Comparison of ENCODE assay signal across 25 mouse cellular contexts in the genomic region with DNA sequence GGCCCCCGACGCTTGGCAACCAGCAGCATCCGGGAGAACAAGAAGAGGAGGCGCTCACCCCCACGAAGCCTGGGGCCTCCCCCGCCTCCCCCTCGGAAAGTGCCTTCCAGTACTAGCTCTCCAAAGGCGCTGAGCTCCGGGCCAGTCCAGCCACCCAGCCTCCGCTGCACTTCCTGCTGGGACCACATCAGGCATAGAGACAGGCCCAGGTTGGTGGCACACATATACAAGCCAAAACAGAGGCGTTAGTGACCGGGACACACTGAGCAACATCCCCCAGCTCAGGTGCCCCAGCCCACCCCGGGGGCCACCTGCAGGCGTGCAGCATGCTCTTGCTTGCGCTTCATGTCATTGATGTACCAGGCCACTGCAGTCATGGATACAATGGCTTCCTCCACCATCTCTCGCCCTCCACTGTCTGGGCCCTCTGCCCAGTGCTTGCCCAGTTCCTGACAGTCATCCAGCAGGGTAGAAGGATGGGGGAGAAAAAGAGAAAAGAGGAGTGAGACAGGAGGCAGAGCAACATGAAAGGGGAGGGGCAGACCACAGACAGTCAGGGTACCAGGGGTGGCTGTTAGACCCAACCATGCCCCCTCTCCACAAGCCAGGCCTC. TPM values are rescaled to one million over a fixed set of nuclear protein-coding genes. Genes with fewer than 3 reads are reported as not detected.
DNase-seq lines count a peak whose midpoint lies in the region; ATAC-seq lines count a peak whose summit lies in the region.
"Had no signal": no experiment of that assay in that cellular context is flagged by ENCODE, and none has a peak within 500 bp of the region (broad histone marks: within the 10 kb centered on the region; RNA-seq: fewer than 3 reads in every experiment).

No protein-coding gene starts in this region.

- WGBS in forebrain, embryonic 15.5 days, result 90% methylated on average over 16 of the region's 16 CpGs
- 91% methylated on average over 16 of the region's 16 CpGs for WGBS in forebrain, embryonic 11.5 days
- WGBS in neural tube, embryonic 12.5 days, result 92% methylated on average over 16 of the region's 16 CpGs
- WGBS in neural tube, embryonic 15.5 days, result 90% methylated on average over 16 of the region's 16 CpGs

- no peak overlapping the region for H3K4me2 ChIP-seq in forebrain, embryonic 15.5 days (replicated peaks)
- H3K4me2 ChIP-seq in forebrain, embryonic 11.5 days (ENCODE audit: low read depth, low read length, severe bottlenecking), result no peak overlapping the region
- H3K4me2 ChIP-seq in neural tube, embryonic 12.5 days (replicated peaks), result no peak overlapping the region
- H3K4me2 ChIP-seq in neural tube, embryonic 15.5 days, result no peak overlapping the region
- H3K4me2 ChIP-seq: embryonic facial prominence, embryonic 12.5 days; liver, embryonic 15.5 days; lung, embryonic 15.5 days had no signal

- 0 out of 2 replicates have a peak overlapping the region, but pooled peaks have one; percentile 7 for H3K9ac ChIP-seq in forebrain, embryonic 15.5 days (replicated peaks)
- H3K9ac ChIP-seq in forebrain, embryonic 11.5 days (ENCODE audit: low read length), result no peak overlapping the region
- peak overlapping the region; percentile 17; the same call in 1 of the 2 replicates for H3K9ac ChIP-seq in neural tube, embryonic 12.5 days
- no peak overlapping the region for H3K9ac ChIP-seq in neural tube, embryonic 15.5 days (replicated peaks)
- H3K9ac ChIP-seq: embryonic facial prominence, embryonic 12.5 days; liver, embryonic 15.5 days; lung, embryonic 15.5 days had no signal

- H3K4me3 ChIP-seq in forebrain, embryonic 15.5 days, result no peak overlapping the region
- H3K4me3 ChIP-seq in forebrain, embryonic 11.5 days (ENCODE audit: low read depth, low read length), result no peak overlapping the region
- no peak overlapping the region for H3K4me3 ChIP-seq in neural tube, embryonic 12.5 days
- no peak overlapping the region for H3K4me3 ChIP-seq in neural tube, embryonic 15.5 days (replicated peaks)
- H3K4me3 ChIP-seq: embryonic facial prominence, embryonic 12.5 days; erythroblast, embryonic 14.5 days; liver, embryonic 15.5 days; lung, embryonic 15.5 days had no signal

- H3K27ac ChIP-seq in forebrain, embryonic 15.5 days (replicated peaks), result no peak overlapping the region
- H3K27ac ChIP-seq in forebrain, embryonic 11.5 days (ENCODE audit: low read depth, low read length), result no peak overlapping the region
- H3K27ac ChIP-seq in neural tube, embryonic 12.5 days, result no peak overlapping the region
- no peak overlapping the region; the same call in 1 of the 2 replicates for H3K27ac ChIP-seq in neural tube, embryonic 15.5 days (replicated peaks)
- H3K27ac ChIP-seq: embryonic facial prominence, embryonic 12.5 days; liver, embryonic 15.5 days; lung, embryonic 15.5 days; macrophage; stomach, postnatal 0 days had no signal

- DNase-seq in forebrain, embryonic 11.5 days (ENCODE audit: low spot score), result no peak
- DNase-seq in left cerebral cortex, postnatal 4 days, result peak; percentile 54
- no peak for DNase-seq in left cerebral cortex, adult 11 months (ENCODE audit: low spot score)
- DNase-seq in ovary, postnatal 14 days (ENCODE audit: low spot score), result no peak
- DNase-seq: adrenal gland, adult 2 months; cerebellum, adult 11-12 months; cerebellum, postnatal 14 days; gastrocnemius, postnatal 25 days; kidney, adult 18-20 months; kidney, postnatal 4 days; liver; midbrain, embryonic 14.5 days; thymus, adult 2 months; thymus, postnatal 4 days had no signal

- peaks cover 27% of the 10 kb centered on the region for H3K4me1 ChIP-seq in forebrain, embryonic 15.5 days
- peaks cover 9% of the 10 kb centered on the region; the same call in 1 of the 2 replicates for H3K4me1 ChIP-seq in forebrain, embryonic 11.5 days (replicated peaks; ENCODE audit: control insufficient read depth, insufficient read depth, low read length)
- H3K4me1 ChIP-seq in neural tube, embryonic 12.5 days, result peaks cover 28% of the 10 kb centered on the region
- H3K4me1 ChIP-seq in neural tube, embryonic 15.5 days, result peaks cover 28% of the 10 kb centered on the region

- ATAC-seq in forebrain, embryonic 15.5 days (replicated peaks), result no peak
- ATAC-seq in forebrain, embryonic 11.5 days (replicated peaks; ENCODE audit: low FRiP score), result no peak
- no peak for ATAC-seq in neural tube, embryonic 12.5 days (ENCODE audit: low FRiP score, low read depth)
- no peak for ATAC-seq in neural tube, embryonic 15.5 days (ENCODE audit: low FRiP score)
- ATAC-seq: inflammation-experienced regulatory T-cells, adult 6 months; Patski had no signal

- no peaks in the 10 kb centered on the region for H3K27me3 ChIP-seq in forebrain, embryonic 15.5 days
- no peaks in the 10 kb centered on the region for H3K27me3 ChIP-seq in forebrain, embryonic 11.5 days (ENCODE audit: control insufficient read depth, insufficient read depth, low read length)
- no peaks in the 10 kb centered on the region for H3K27me3 ChIP-seq in neural tube, embryonic 12.5 days (replicated peaks)
- H3K27me3 ChIP-seq in neural tube, embryonic 15.5 days (replicated peaks), result no peaks in the 10 kb centered on the region
- H3K27me3 ChIP-seq: embryonic facial prominence, embryonic 12.5 days; lung, embryonic 15.5 days; Patski had no signal

- no peaks in the 10 kb centered on the region for H3K9me3 ChIP-seq in forebrain, embryonic 15.5 days
- no peaks in the 10 kb centered on the region for H3K9me3 ChIP-seq in forebrain, embryonic 11.5 days (ENCODE audit: control insufficient read depth, low read length)
- H3K9me3 ChIP-seq in neural tube, embryonic 12.5 days, result no peaks in the 10 kb centered on the region
- no peaks in the 10 kb centered on the region for H3K9me3 ChIP-seq in neural tube, embryonic 15.5 days (replicated peaks)
- H3K9me3 ChIP-seq: embryonic facial prominence, embryonic 12.5 days; liver, embryonic 15.5 days; lung, embryonic 15.5 days had no signal

- intact Hi-C loops in left cerebral cortex, postnatal 4 days (cut with DNase I), result no loop called here

- H3K36me3 ChIP-seq in forebrain, embryonic 15.5 days, result peaks cover 51% of the 10 kb centered on the region
- H3K36me3 ChIP-seq in forebrain, embryonic 11.5 days (ENCODE audit: control insufficient read depth, insufficient read depth, low read length), result peaks cover 15% of the 10 kb centered on the region; the same call in 1 of the 2 replicates
- peaks cover 68% of the 10 kb centered on the region for H3K36me3 ChIP-seq in neural tube, embryonic 12.5 days
- peaks cover 32% of the 10 kb centered on the region for H3K36me3 ChIP-seq in neural tube, embryonic 15.5 days

RNA-seq across cellular contexts. Expression of a gene that starts 4.6 kb away (rescaled TPM):
- 42.8 and 47.8 TPM in 2 replicates for polyA plus RNA-seq in forebrain, embryonic 15.5 days (2015; fragmentation: Nextera tagmentation; extraction: Ambion mirVana)
- 81.2 and 81.3 TPM in 2 replicates for polyA plus RNA-seq in forebrain, embryonic 11.5 days (2014; fragmentation: Nextera tagmentation; extraction: Ambion mirVana)
- total RNA-seq in left cerebral cortex, postnatal 4 days (2021), result 10 to 100 TPM; 25.0 to 33.3 TPM
- 58.9 and 63.3 TPM in 2 replicates for polyA plus RNA-seq in neural tube, embryonic 12.5 days (2016; fragmentation: Nextera tagmentation; extraction: Ambion mirVana)
- 21.4 and 26.5 TPM in 2 replicates for polyA plus RNA-seq in neural tube, embryonic 15.5 days (2015; fragmentation: Nextera tagmentation; extraction: Ambion mirVana)

RNA-seq across cellular contexts. Expression of a gene that starts 12.3 kb away (rescaled TPM):
- 5.6 and 5.7 TPM in 2 replicates for polyA plus RNA-seq in forebrain, embryonic 15.5 days (2015; fragmentation: Nextera tagmentation; extraction: Ambion mirVana)
- polyA plus RNA-seq in forebrain, embryonic 11.5 days (2014; fragmentation: Nextera tagmentation; extraction: Ambion mirVana), result 4.5 and 5.2 TPM in 2 replicates
- total RNA-seq in left cerebral cortex, postnatal 4 days (2021), result 1 to 10 TPM; 1.9 to 2.3 TPM
- polyA plus RNA-seq in neural tube, embryonic 12.5 days (2016; fragmentation: Nextera tagmentation; extraction: Ambion mirVana), result 5.6 and 6.5 TPM in 2 replicates
- polyA plus RNA-seq in neural tube, embryonic 15.5 days (2015; fragmentation: Nextera tagmentation; extraction: Ambion mirVana), result 4.2 and 7.5 TPM in 2 replicates

RNA-seq across cellular contexts. Expression of a gene that starts 17.3 kb away (rescaled TPM):
- polyA plus RNA-seq in forebrain, embryonic 15.5 days (2015; fragmentation: Nextera tagmentation; extraction: Ambion mirVana), result 514 and 544 TPM in 2 replicates
- 727 and 782 TPM in 2 replicates for polyA plus RNA-seq in forebrain, embryonic 11.5 days (2014; fragmentation: Nextera tagmentation; extraction: Ambion mirVana)
- 100 to 1,000 TPM; 913 to 959 TPM for total RNA-seq in left cerebral cortex, postnatal 4 days (2021)
- 540 and 574 TPM in 2 replicates for polyA plus RNA-seq in neural tube, embryonic 12.5 days (2016; fragmentation: Nextera tagmentation; extraction: Ambion mirVana)
- polyA plus RNA-seq in neural tube, embryonic 15.5 days (2015; fragmentation: Nextera tagmentation; extraction: Ambion mirVana), result 467 and 619 TPM in 2 replicates

RNA-seq across cellular contexts. Expression of a gene that starts 24.7 kb away (rescaled TPM):
- polyA plus RNA-seq in forebrain, embryonic 15.5 days (2015; fragmentation: Nextera tagmentation; extraction: Ambion mirVana), result 44.6 and 46.9 TPM in 2 replicates
- 40.1 and 46.1 TPM in 2 replicates for polyA plus RNA-seq in forebrain, embryonic 11.5 days (2014; fragmentation: Nextera tagmentation; extraction: Ambion mirVana)
- 10 to 100 TPM; 18.6 to 19.7 TPM for total RNA-seq in left cerebral cortex, postnatal 4 days (2021)
- polyA plus RNA-seq in neural tube, embryonic 12.5 days (2016; fragmentation: Nextera tagmentation; extraction: Ambion mirVana), result 42.9 and 43.9 TPM in 2 replicates
- 48.4 and 50.0 TPM in 2 replicates for polyA plus RNA-seq in neural tube, embryonic 15.5 days (2015; fragmentation: Nextera tagmentation; extraction: Ambion mirVana)

RNA-seq across cellular contexts. Expression of a gene that starts 25.0 kb away (rescaled TPM):
- 98.0 and 106 TPM in 2 replicates for polyA plus RNA-seq in forebrain, embryonic 15.5 days (2015; fragmentation: Nextera tagmentation; extraction: Ambion mirVana)
- polyA plus RNA-seq in forebrain, embryonic 11.5 days (2014; fragmentation: Nextera tagmentation; extraction: Ambion mirVana), result 82.0 and 82.9 TPM in 2 replicates
- 10 to 100 TPM; 77.7 to 86.8 TPM for total RNA-seq in left cerebral cortex, postnatal 4 days (2021)
- 85.3 and 87.8 TPM in 2 replicates for polyA plus RNA-seq in neural tube, embryonic 12.5 days (2016; fragmentation: Nextera tagmentation; extraction: Ambion mirVana)
- 89.3 and 96.0 TPM in 2 replicates for polyA plus RNA-seq in neural tube, embryonic 15.5 days (2015; fragmentation: Nextera tagmentation; extraction: Ambion mirVana)

Comparison
In these comparisons a context has a peak if more than half of its experiments do, and no peak if none do; other contexts are left out.
1. H3K9ac ChIP-seq: peak in forebrain, embryonic 15.5 days (single experiment) and neural tube, embryonic 12.5 days (single experiment); none in forebrain, embryonic 11.5 days (single experiment) and neural tube, embryonic 15.5 days (single experiment).